Mouse (Mus musculus) spleen, postnatal 10 days (tissue): ENCODE results near the gene Ppp1r12a.

Experiments used
- DNase-seq, 2 experiments: peaks; one replicate each; pipeline ENCODE4 v3.0.0; 2021 to 2022; ENCODE audit warnings: low spot score in 2 of 2

Ppp1r12a gene

DNA sequence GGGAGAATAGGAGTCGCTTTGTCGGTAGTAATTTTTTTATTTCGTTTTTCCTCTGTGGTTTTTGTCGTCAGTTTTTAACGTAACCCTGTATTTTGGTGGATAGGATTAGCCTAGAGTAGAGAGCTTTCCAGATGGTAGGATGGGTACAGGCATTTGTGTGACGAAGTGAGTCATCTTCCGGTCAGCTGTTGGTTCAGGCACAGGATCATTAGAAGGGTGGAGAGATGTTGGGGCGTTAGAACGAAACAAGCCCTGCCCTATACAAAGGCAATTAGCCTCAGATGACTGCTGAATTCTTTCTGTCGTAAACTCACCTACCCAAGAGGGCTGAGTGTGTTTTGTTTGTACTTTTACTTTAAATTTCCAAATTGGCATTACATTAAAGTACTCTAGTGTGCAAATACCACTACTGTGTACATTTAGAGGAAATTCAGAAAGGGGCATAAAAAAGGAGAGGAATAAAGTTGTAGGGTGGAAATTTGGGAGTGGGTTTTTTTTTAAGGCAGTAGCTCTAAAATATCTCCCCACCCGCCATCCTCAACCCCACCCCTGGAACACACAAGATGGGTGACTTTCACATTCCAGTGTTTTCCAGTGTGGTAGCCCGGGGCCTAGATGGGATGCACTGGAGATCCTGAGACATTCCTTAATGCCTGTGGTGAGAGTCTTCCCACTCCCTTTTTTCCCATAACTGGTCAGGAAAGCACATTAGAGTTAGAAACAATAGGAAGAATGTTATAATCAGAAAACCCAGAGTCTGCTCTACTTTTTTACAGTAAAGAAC is 129.9 kb downstream of the Ppp1r12a start:
- DNase-seq, result no peak

GRCm38 (mm10) chr10:108292651-108293050 is 130.7 kb downstream of the Ppp1r12a start:
- DNase-seq, result no peak

- no peak for DNase-seq
Observed at GRCm38 (mm10) chr10:108293620-108294195, 131.7 kb downstream of the Ppp1r12a start.

DNA sequence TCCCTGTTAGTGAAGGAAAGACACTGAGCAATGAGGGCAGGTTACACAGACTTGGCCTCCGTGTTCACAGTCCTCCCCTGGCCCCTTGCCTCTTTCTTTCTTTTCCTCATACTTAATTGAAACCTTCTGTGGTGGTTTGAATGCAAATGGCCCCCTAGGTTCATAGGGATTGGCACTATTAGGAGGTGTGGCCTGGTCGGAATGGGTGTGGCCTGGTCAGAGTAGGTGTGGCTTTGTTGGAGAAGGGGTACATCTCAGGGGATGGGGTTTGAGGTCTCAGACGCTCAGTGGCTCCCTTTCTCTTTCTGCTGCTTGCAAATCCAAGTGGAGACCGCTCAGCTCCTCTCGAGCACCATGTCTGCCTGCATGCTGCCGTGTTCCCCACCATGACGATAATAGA is 132.8 kb downstream of the Ppp1r12a start:
- no peak for DNase-seq

GRCm38 (mm10) chr10:108296446-108296845 is 134.5 kb downstream of the Ppp1r12a start:
- no peak for DNase-seq

- no peak for DNase-seq
Observed at GRCm38 (mm10) chr10:108298261-108298660, 136.3 kb downstream of the Ppp1r12a start.

GRCm38 (mm10) chr10:108298841-108299545 is 137.0 kb downstream of the Ppp1r12a start:
- no peak for DNase-seq

GRCm38 (mm10) chr10:108299828-108300227 is 137.8 kb downstream of the Ppp1r12a start:
- DNase-seq, result no peak

DNA sequence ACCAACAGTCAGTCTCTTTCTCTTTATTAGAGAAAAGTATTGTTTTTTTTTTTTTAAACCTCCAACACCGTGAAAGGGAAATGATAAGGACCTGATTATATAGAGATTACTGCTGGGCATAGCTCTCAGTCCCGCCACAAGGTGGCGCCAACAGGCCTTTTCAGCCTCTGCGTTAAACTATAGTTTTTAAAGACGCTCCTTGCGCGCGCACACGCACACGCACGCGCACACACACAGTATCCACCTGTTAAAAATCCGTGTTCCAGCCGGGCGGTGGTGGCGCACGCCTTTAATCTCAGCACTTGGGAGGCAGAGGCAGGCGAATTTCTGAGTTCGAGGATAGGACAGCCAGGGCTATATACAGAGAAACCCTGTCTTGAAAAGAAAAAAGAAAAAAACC is 138.8 kb downstream of the Ppp1r12a start:
- DNase-seq, result peak; percentile 20 to 81

GRCm38 (mm10) chr10:108307772-108308171 is 145.8 kb downstream of the Ppp1r12a start:
- no peak for DNase-seq

DNA sequence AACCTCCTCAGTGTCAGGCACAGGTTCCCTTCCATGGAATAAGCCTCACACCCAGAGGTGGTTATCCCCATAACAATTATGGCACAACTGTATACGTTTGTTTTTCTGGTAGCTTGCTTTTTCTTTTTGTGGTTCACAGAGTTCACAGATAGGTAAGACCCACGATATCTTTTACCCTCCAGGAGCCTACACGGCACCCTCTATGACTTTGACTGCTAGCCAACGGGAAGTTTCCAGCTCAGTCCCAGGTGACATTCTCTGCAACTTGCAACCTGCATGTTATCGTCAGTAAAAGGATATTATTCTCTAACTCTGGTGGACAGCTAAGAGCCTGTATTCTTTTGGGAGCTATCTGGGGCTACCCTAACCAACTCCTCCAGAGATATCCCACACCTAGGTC is 148.2 kb downstream of the Ppp1r12a start:
- no peak for DNase-seq

DNA sequence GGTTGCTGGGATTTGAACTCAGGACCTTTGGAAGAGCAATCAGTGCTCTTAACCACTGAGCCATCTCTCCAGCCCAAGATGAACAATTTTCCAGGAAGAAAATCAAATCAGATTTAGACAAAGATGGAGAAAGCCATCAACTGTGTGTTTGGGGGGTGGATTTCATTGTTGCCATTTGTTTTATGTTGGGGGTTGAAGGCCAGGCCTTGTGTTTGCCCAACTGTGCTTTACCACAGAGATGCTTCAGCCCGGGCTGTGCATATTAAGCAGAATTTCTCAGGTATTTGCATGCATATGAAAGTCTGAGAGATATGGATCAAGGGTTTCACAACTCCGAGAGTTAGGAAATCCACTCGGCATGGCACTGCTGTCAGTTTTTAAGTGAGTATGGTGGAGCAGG is 149.4 kb downstream of the Ppp1r12a start:
- no peak for DNase-seq

- no peak for DNase-seq
Observed at GRCm38 (mm10) chr10:108313845-108314244, 151.9 kb downstream of the Ppp1r12a start.

GRCm38 (mm10) chr10:108314396-108314795 is 152.4 kb downstream of the Ppp1r12a start:
- DNase-seq, result no peak

GRCm38 (mm10) chr10:108315236-108315635 is 153.2 kb downstream of the Ppp1r12a start:
- no peak for DNase-seq

- no peak for DNase-seq
Observed at GRCm38 (mm10) chr10:108328356-108328755, 166.4 kb downstream of the Ppp1r12a start.

DNA sequence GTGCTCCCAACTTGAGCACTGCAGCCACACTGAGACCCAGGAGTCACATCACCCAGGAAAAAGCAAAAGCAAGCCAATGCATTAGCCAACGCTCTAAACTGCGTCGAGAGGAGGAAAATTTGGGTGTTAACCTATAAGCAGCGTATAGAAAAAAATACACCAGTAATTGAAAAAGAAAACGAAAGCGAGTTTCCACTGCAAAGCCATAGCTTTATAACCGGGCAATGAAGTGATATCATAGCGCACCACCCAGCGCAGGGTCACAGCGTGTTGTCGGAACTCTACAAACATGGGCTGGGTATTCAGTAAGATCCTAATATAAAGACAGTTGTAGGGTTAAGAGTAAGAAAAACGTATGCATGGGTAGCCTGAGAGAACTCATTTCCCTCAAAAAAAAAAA is 167.0 kb downstream of the Ppp1r12a start:
- DNase-seq, result no peak

DNA sequence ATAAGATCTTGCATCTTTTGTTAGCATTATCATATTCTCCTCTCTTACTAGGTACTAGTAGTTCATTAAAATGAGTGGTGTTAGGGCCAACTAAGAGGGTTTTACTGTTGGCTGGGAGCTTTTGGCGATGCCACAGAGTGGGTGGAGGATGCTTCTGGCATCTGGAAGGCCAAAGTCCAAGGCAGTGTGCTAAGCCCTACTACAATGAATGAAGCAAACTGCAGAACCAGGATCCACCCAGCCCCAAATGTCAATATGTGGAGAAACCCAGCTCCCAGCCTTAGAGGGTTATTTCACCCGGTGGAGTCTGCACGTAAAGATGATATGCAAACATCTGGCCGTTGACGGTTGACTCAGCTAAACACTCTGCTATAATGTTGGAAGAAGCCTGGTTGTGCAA is 167.8 kb downstream of the Ppp1r12a start:
- no peak for DNase-seq

GRCm38 (mm10) chr10:108330964-108331363 is 169.0 kb downstream of the Ppp1r12a start:
- no peak for DNase-seq

- DNase-seq, result peak; percentile 7 to 37
Observed at GRCm38 (mm10) chr10:108331784-108332561, 170.0 kb downstream of the Ppp1r12a start, which contains the start of gene Pawr. Gene Pawr (plus strand): TSS chr10:108332121.

GRCm38 (mm10) chr10:108332571-108333541 is 170.9 kb downstream of the Ppp1r12a start:
- peak in 1 of 2 experiments; percentile 20 for DNase-seq
